Comparison of ENCODE assay signal across 29 mouse cellular contexts in the genomic region with DNA sequence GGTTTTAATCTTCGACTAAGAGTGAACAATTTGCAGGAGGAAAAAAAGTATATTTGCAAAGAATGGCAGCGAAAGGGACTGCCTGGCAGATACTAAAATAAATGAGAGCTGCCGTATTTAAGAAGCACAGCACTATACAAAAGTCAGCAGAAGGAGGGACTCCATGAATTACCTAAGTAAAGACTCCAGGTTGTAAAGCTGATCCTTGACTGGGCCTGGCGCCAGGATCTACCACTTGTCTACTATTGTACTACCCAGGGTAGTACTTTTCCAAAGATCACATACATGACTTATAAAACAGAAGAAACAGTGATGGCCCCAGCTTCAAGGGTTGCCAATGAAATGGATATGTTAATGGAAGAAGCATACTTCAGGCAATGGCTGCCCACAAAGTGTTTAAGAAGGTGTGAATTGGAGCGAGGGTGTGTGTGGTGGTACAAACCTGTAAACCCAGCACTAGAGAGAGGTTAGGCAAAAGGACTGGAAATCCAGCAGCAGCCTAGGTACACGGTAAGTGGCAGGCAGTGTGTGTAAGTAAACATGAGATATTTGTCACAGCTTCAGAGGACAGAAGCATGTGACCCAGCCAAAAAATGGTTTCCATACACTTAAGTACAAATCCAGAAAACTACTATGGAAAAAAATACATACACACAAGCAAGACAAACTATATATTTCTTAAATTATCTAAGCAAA.
DNase-seq lines count a peak whose midpoint lies in the region; ATAC-seq and TF ChIP-seq lines count a peak whose summit lies in the region.
"Had no signal": no experiment of that assay in that cellular context is flagged by ENCODE, and none has a peak within 500 bp of the region (broad histone marks: within the 10 kb centered on the region; RNA-seq: fewer than 3 reads in every experiment).

No protein-coding gene starts in this region.

- no peak for TF ChIP-seq EP300 in heart, adult 2 months (IDR thresholded peaks at IDR 0.05; ENCODE audit: insufficient read depth, low read depth, low read length)

- H3K36me3 ChIP-seq in lung, embryonic 15.5 days, result no peaks in the 10 kb centered on the region
- H3K36me3 ChIP-seq in heart, adult 2 months (ENCODE audit: control insufficient read depth, insufficient read depth, low read length), result no peaks in the 10 kb centered on the region
- H3K36me3 ChIP-seq: forebrain, embryonic 12.5 days; hindbrain, embryonic 10.5 days; intestine, embryonic 15.5 days; stomach, embryonic 15.5 days had no signal

- no peak overlapping the region for H3K4me2 ChIP-seq in lung, embryonic 15.5 days
- H3K4me2 ChIP-seq: forebrain, embryonic 12.5 days; heart, embryonic 11.5 days; intestine, embryonic 15.5 days; liver, embryonic 11.5 days; neural tube, embryonic 13.5 days; stomach, embryonic 15.5 days had no signal

- peaks cover 12% of the 10 kb centered on the region; the same call in 1 of the 2 replicates for H3K4me1 ChIP-seq in lung, embryonic 15.5 days
- no peaks in the 10 kb centered on the region for H3K4me1 ChIP-seq in heart, adult 2 months (ENCODE audit: control insufficient read depth, insufficient read depth, low read length)

- no peaks in the 10 kb centered on the region for H3K27me3 ChIP-seq in lung, embryonic 15.5 days
- no peaks in the 10 kb centered on the region for H3K27me3 ChIP-seq in heart, adult 2 months (ENCODE audit: control insufficient read depth, insufficient read depth, low read length)
- H3K27me3 ChIP-seq: forebrain, embryonic 12.5 days; intestine, embryonic 15.5 days; megakaryocyte, embryonic 14.5 days; neural tube, embryonic 13.5 days; stomach, embryonic 15.5 days had no signal

- no peak overlapping the region for H3K9ac ChIP-seq in lung, embryonic 15.5 days
- H3K9ac ChIP-seq in heart, adult 2 months (ENCODE audit: low read depth, low read length), result no peak overlapping the region
- H3K9ac ChIP-seq: forebrain, embryonic 12.5 days; intestine, embryonic 15.5 days; liver, postnatal 0 days; neural tube, embryonic 13.5 days; stomach, embryonic 15.5 days had no signal

- TF ChIP-seq POLR2A in heart, adult 2 months (IDR thresholded peaks at IDR 0.05; ENCODE audit: insufficient read depth, low read depth, low read length), result no peak

- H3K9me3 ChIP-seq in lung, embryonic 15.5 days, result no peaks in the 10 kb centered on the region
- H3K9me3 ChIP-seq: forebrain, embryonic 12.5 days; hindbrain, embryonic 10.5 days; intestine, embryonic 15.5 days; megakaryocyte, embryonic 14.5 days; neural tube, embryonic 13.5 days; stomach, embryonic 15.5 days had no signal

- ATAC-seq in cerebellum, adult (ENCODE audit: insufficient number of reproducible peaks, low FRiP score, low TSS enrichment), result no peak
- peak; percentile 65; the same call in 1 of the 2 replicates for ATAC-seq in lung, embryonic 15.5 days (ENCODE audit: borderline replicate concordance, extremely low read depth, low FRiP score, low TSS enrichment)
- ATAC-seq: CD4-positive, CD25-positive, alpha-beta regulatory T cell, adult 4 months; hindbrain, embryonic 16.5 days; intestine, embryonic 15.5 days; liver, postnatal 0 days; midbrain, embryonic 16.5 days had no signal

- H3K27ac ChIP-seq in lung, embryonic 15.5 days, result peak overlapping the region; percentile 52
- H3K27ac ChIP-seq in heart, adult 2 months, result no peak overlapping the region
- no peak overlapping the region for H3K27ac ChIP-seq in layer of hippocampus, adult 2 months
- H3K27ac ChIP-seq: forebrain, embryonic 12.5 days; hindbrain, embryonic 10.5 days; intestine, embryonic 15.5 days; neural tube, embryonic 13.5 days; stomach, embryonic 15.5 days had no signal

- H3K4me3 ChIP-seq in lung, embryonic 15.5 days, result no peak overlapping the region
- no peak overlapping the region for H3K4me3 ChIP-seq in heart, adult 2 months
- no peak overlapping the region for H3K4me3 ChIP-seq in layer of hippocampus, adult 2 months
- H3K4me3 ChIP-seq: erythroblast, embryonic 14.5 days; forebrain, embryonic 12.5 days; hindbrain, embryonic 10.5 days; intestine, embryonic 15.5 days; megakaryocyte, embryonic 14.5 days; myocyte; neural tube, embryonic 13.5 days; stomach, embryonic 15.5 days had no signal

- TF ChIP-seq CTCF in heart, adult 2 months (IDR thresholded peaks at IDR 0.05), result no peak
- no peak for TF ChIP-seq CTCF in layer of hippocampus, adult 2 months (conservative IDR thresholded peaks at IDR 0.05)

- 49% methylated on average over 6 of the region's 6 CpGs for WGBS in lung, embryonic 15.5 days
- 85% methylated on average over 6 of the region's 6 CpGs for WGBS in heart, adult 2 months

- intact Hi-C loops in heart, adult 2 months (cut with DNase I), result no loop called here

- H3K79me2 ChIP-seq in heart, adult 2 months (replicated peaks; ENCODE audit: control insufficient read depth, insufficient read depth, low read length), result no peaks in the 10 kb centered on the region

- DNase-seq in cerebellum, postnatal 14 days, result peak; percentile 11
- DNase-seq in right cerebral cortex, postnatal 4 days, result peak; percentile 6
- no peak for DNase-seq in right cerebral cortex, adult 18-20 months
- DNase-seq in lung, postnatal 36 days, result peak; percentile 53
- no peak for DNase-seq in heart, adult 2 months
- no peak for DNase-seq in layer of hippocampus, adult 2 months (ENCODE audit: low spot score in 2 of 2)
- DNase-seq: adrenal gland, postnatal 25 days; gastrocnemius, postnatal 36 days; kidney, adult 9 months; kidney, postnatal 4 days; layer of hippocampus, adult 9-11 months; liver, postnatal 0 days; retina, postnatal 1 day; thymus, postnatal 25 days had no signal

Comparison
In these comparisons a context has a peak if more than half of its experiments do, and no peak if none do; other contexts are left out.
1. DNase-seq: peak in cerebellum, postnatal 14 days (2 of 2), right cerebral cortex, postnatal 4 days (single experiment) and lung, postnatal 36 days (single experiment); none in right cerebral cortex, adult 18-20 months (single experiment), heart, adult 2 months (0 of 2) and layer of hippocampus, adult 2 months (0 of 2).